Mouse (Mus musculus) hindbrain, embryonic 15.5 days (tissue): ENCODE measurements around the gene Prrx1. TPM values are rescaled to one million over a fixed set of nuclear protein-coding genes. Genes with fewer than 3 reads are reported as not detected.

Experiments used
- ATAC-seq: fragments of 200-750 bp; cut with Nextera tagmentation; 2 replicates; pipeline ENCODE4 v1.8.0; 2017; ENCODE audit warnings: low read depth, moderate number of reproducible peaks, moderate TSS enrichment; ENCODE audit not compliant: low FRiP score
- H3K27ac ChIP-seq: fragments of 300-500 bp; sonication (generic); replicated peaks from 2 replicates; pipeline ENCODE4 v1.5.1; 2015; ENCODE audit warnings: mild to moderate bottlenecking, inconsistent platforms
- H3K27me3 ChIP-seq: fragments of 300-500 bp; sonication (generic); 2 replicates; pipeline ENCODE4 v1.6.1; 2015; ENCODE audit warnings: control low read depth, inconsistent platforms
- H3K36me3 ChIP-seq: fragments of 300-500 bp; sonication (generic); 2 replicates; pipeline ENCODE4 v1.6.1; 2015; ENCODE audit warnings: control low read depth, inconsistent platforms
- H3K4me1 ChIP-seq: fragments of 300-500 bp; sonication (generic); replicated peaks from 2 replicates; pipeline ENCODE4 v1.6.1; 2015; ENCODE audit warnings: control low read depth, inconsistent platforms
- H3K4me2 ChIP-seq: fragments of 300-500 bp; sonication (generic); 2 replicates; pipeline ENCODE4 v1.6.1; 2015; ENCODE audit warnings: moderate library complexity, mild to moderate bottlenecking, inconsistent platforms
- H3K4me3 ChIP-seq: fragments of 300-500 bp; sonication (generic); 2 replicates; pipeline ENCODE4 v1.5.1; 2015; ENCODE audit warnings: mild to moderate bottlenecking, inconsistent platforms
- H3K9ac ChIP-seq: fragments of 300-500 bp; sonication (generic); 2 replicates; pipeline ENCODE4 v1.6.1; 2015; ENCODE audit warnings: inconsistent platforms
- H3K9me3 ChIP-seq: fragments of 300-500 bp; sonication (generic); 2 replicates; pipeline ENCODE4 v1.6.1; 2016; ENCODE audit warnings: control low read depth, inconsistent platforms
- WGBS: fragments of 180-500 bp; shearing (Covaris S2); methylation state at CpG from one replicate; pipeline ENCODE4 v1.1.7; 2015; 5-methylcytosine and 5-hydroxymethylcytosine counted together
- polyA plus RNA-seq: library from polyadenylated mRNA; unstranded; fragments of >200 nt; fragmentation: Nextera tagmentation; extraction: Ambion mirVana; gene quantifications from 2 replicates; pipeline ENCODE4 v1.2.1, GENCODE M21; 2015

Gene Prrx1
- polyA plus RNA-seq, 1 experiment from 2014 or later, result 4.1 TPM

DNA sequence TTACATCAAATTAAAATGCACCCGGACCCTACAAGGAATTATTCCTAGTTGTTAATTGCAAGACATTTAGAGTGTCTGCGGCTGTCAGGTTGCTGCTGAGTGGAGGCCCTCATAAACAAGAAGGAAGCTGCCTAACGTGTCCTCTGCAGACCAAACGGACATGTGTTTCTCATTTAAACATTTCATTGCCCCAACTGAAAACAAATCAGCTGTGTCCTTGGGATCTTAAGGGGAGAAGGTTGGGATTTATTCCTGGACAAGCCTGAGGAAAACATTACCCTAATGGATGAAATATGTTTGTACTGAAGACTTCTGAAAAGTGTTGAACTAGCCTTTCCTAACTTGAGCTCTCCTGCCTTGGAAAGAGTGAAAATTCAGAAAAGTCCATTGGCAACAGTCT lies 74.6 kb downstream of the Prrx1 start:
- Histone ChIP-seq H3K27me3 (no peaks in the 10 kb centered on the region), H3K9me3 (no peaks in the 10 kb centered on the region), H3K36me3 (no peaks in the 10 kb centered on the region), H3K9ac (no peak overlapping the region), H3K4me3 (no peak overlapping the region), H3K4me2 (no peak overlapping the region), H3K27ac (no peak overlapping the region), H3K4me1 (no peaks in the 10 kb centered on the region)
- 79% methylated on average over 4 of the region's 4 CpGs for WGBS
- ATAC-seq, result no peak

DNA sequence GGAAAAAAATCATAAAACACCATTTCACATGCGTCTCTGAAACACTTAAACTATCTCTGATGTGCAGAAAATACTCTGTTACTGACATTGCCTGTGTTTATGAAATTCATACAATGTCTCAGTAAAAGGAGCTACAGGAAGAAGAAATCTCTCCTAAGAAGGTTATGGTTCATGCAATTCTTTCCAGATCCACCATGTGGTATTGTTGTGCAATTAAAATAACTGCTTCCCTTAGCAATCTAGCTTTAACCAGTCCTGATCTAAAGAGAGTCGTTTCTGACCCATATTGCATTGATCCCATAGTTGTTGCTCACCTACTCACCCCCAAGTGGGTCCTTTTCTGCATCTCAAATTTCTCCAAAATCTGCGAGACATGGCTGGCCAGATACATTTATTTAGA lies 82.3 kb downstream of the Prrx1 start:
- no peaks in the 10 kb centered on the region for H3K27me3 ChIP-seq
- H3K9ac ChIP-seq, result no peak overlapping the region
- WGBS, result 83% methylated on average over 3 of the region's 3 CpGs
- ATAC-seq, result no peak
- H3K27ac ChIP-seq, result no peak overlapping the region
- H3K4me3 ChIP-seq, result no peak overlapping the region
- no peaks in the 10 kb centered on the region for H3K36me3 ChIP-seq
- no peaks in the 10 kb centered on the region for H3K9me3 ChIP-seq
- no peak overlapping the region for H3K4me2 ChIP-seq
- H3K4me1 ChIP-seq, result no peaks in the 10 kb centered on the region

DNA sequence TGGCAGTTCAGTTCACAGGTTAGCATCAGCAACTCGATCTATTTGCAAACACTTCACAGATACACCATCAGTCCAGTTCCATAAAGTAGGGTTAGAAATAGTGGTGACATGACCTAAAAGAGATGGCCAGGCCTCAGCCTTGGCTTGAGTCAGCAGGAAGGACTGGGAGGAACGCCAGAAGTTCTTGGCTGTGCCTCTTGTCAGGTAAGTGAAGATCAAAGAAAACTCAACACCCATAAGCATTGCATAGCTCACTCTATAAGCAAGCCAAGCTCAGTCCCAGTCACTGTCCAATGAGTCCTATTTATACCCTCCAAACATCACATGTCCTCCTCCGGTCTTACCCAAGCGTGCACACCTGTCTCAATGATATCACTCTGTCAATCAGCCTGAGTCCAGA lies 87.2 kb downstream of the Prrx1 start:
- WGBS, result 94% methylated on average over 4 of the region's 4 CpGs
- H3K36me3 ChIP-seq, result no peaks in the 10 kb centered on the region
- H3K9me3 ChIP-seq, result no peaks in the 10 kb centered on the region
- H3K27me3 ChIP-seq, result no peaks in the 10 kb centered on the region
- no peak overlapping the region for H3K4me3 ChIP-seq
- no peak overlapping the region for H3K27ac ChIP-seq
- H3K9ac ChIP-seq, result no peak overlapping the region
- no peaks in the 10 kb centered on the region for H3K4me1 ChIP-seq
- no peak overlapping the region for H3K4me2 ChIP-seq
- ATAC-seq, result no peak

DNA sequence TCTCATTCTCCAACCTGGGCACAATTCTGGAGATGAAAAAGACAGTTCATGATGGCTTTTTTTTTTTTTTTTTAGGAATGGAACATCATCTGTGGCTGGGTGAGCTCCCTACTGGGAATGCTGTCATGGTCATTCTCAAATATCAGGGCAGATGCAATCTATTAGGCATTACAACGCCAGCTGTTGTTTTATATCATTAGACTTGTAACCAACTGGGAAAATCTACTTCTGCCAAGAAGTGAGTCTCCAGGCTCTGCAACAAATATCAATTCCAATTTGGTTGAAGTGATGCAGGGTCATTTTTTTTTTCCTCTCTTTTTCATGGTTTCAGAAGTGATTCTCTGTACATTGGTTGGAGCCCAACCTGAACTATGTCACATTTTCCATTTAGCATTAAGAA lies 91.7 kb downstream of the Prrx1 start:
- Histone ChIP-seq H3K4me3 (no peak overlapping the region), H3K4me1 (no peaks in the 10 kb centered on the region), H3K36me3 (no peaks in the 10 kb centered on the region), H3K4me2 (no peak overlapping the region), H3K9me3 (no peaks in the 10 kb centered on the region), H3K27me3 (no peaks in the 10 kb centered on the region), H3K27ac (no peak overlapping the region), H3K9ac (no peak overlapping the region)
- WGBS, result 64% methylated on average over 1 of the region's 1 CpGs
- ATAC-seq, result no peak

DNA sequence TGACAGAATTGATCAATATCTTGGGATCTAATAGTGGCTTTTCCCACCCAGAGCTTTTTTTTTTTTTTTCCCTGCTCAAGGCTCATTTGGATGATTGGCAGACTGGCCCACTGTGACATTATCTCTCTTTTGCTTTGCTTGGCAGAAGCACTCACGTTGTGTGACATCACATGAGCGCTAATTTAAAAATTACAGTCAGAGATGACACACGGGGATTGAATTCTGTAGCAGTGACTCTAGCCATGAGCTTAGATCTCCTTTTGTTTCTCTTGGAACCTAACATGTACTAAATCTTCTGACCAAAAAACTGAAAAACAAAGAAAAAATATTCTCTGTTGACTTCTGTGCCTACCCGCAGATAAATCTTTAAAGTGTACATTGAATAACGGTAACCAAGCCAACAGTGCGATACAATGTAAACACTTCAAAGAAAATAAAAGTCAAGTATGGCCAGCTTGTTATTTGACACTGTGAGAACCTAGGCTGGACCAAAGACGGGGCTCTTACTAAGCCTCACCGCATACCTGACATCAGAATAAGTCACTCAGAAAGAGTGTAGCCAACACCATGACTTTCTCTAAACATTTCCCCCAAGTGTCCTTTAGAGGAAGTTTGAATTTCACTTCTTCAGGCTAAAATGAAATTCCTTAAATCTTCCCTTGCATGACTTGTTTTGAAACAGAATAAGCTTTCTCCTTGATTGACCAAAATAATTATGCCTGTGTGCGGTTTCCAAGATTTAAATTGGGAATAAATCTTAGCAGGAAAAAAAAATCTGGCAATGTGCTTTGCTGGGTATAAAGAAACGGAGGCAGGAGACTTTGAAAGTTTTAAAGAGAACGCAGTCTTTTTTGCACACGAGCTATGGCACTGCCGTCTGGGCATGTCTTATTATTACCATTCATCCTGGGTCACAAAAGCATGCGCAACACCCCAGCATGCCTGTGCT lies 104.3 kb downstream of the Prrx1 start:
- Histone ChIP-seq H3K36me3 (no peaks in the 10 kb centered on the region), H3K9me3 (no peaks in the 10 kb centered on the region), H3K4me2 (no peak overlapping the region), H3K4me3 (no peak overlapping the region), H3K27ac (no peak overlapping the region), H3K27me3 (no peaks in the 10 kb centered on the region), H3K4me1 (no peaks in the 10 kb centered on the region), H3K9ac (no peak overlapping the region)
- 78% methylated on average over 14 of the region's 14 CpGs for WGBS
- ATAC-seq, result no peak

DNA sequence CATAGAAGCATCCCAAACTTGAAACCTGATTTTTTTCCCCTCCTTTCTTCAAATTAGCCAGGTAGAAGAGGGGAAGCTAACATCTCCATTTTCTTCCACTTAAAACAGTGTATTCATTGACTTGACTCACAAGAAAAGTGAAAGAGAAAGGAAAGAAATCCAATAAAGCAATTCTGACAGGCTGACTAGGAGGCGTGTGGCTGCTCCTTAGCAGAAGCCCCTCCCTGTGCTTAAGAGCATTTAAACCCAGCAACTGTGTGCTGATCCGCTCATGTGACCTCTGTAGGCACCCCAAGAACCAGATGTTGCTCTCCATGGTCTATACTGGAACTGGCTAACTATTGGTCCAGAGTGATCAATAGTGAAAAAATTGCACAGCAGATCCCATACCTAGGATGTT lies 114.7 kb downstream of the Prrx1 start:
- Histone ChIP-seq H3K4me3 (no peak overlapping the region), H3K9ac (no peak overlapping the region), H3K4me2 (no peak overlapping the region), H3K9me3 (no peaks in the 10 kb centered on the region), H3K36me3 (no peaks in the 10 kb centered on the region), H3K27me3 (no peaks in the 10 kb centered on the region), H3K4me1 (no peaks in the 10 kb centered on the region), H3K27ac (no peak overlapping the region)
- no peak for ATAC-seq
- 80% methylated on average over 2 of the region's 2 CpGs for WGBS

DNA sequence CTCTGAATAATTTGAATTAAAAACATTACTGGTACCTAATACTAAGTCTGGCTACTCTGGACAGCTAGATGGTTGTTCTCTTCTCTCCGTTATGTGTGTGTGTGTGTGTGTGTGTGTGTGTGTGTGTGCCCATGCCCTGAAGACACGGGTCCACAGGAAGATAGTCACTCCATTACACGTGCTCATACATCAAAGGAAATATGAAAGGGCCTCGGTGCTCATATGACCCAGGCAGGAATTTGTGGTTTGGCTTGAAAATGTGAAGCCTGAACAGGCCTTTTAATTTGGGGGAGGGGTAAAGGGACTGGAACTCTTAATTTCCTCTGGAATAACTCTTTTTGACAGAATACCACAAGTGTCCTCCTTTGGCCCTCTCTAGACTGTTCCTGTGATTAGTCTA lies 115.5 kb downstream of the Prrx1 start:
- Histone ChIP-seq H3K36me3 (no peaks in the 10 kb centered on the region), H3K9me3 (no peaks in the 10 kb centered on the region), H3K4me2 (no peak overlapping the region), H3K9ac (no peak overlapping the region), H3K4me3 (no peak overlapping the region), H3K27me3 (no peaks in the 10 kb centered on the region), H3K4me1 (no peaks in the 10 kb centered on the region), H3K27ac (no peak overlapping the region)
- no peak for ATAC-seq
- 84% methylated on average over 4 of the region's 4 CpGs for WGBS

Other genes starting within 250 kb of the Prrx1 start
- not detected in 2 replicates for gene Mroh9, start 228.0 kb downstream of the Prrx1 start, polyA plus RNA-seq
- gene Gorab, start 90.0 kb upstream of the Prrx1 start, polyA plus RNA-seq, result 18.1 and 21.4 TPM in 2 replicates